Mouse (Mus musculus) forelimb bud, embryonic 11.5 days (tissue): ENCODE measurements around the gene Gabrg1.

ENCODE experiments used
- DNase-seq: peaks from one replicate; pipeline ENCODE4 v3.0.0-alpha.2; 2012; ENCODE audit warnings: low read depth, low spot score

Gene Gabrg1

GRCm38 (mm10) chr5:70842192-70843095, at the start of gene Gabrg1:
TSS of gene Gabrg1 (minus strand) at chr5:70842617.
- peak; percentile 41 for DNase-seq

DNA sequence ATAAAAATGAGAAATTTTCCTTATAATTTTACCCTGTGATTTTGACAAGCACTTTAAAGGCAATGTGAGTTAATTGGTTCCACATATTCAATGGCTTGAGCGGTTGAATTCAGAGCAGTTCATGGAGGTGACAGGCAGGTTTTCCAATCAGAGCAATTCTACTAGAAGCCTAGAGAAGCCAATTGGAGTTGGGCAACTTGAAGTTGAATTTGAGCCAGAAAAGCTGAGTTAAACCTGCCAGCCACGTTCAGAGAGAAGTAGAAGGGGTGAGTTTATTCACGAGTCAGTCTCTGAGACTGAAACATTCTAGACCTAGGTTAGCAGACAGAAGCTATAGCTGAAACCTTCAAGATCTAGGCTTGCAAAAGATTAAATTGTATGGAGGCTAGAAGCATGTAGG, 41.6 kb upstream of the Gabrg1 start:
- DNase-seq: no peak

GRCm38 (mm10) chr5:70870081-70870480, 27.7 kb upstream of the Gabrg1 start:
- DNase-seq: no peak

DNA sequence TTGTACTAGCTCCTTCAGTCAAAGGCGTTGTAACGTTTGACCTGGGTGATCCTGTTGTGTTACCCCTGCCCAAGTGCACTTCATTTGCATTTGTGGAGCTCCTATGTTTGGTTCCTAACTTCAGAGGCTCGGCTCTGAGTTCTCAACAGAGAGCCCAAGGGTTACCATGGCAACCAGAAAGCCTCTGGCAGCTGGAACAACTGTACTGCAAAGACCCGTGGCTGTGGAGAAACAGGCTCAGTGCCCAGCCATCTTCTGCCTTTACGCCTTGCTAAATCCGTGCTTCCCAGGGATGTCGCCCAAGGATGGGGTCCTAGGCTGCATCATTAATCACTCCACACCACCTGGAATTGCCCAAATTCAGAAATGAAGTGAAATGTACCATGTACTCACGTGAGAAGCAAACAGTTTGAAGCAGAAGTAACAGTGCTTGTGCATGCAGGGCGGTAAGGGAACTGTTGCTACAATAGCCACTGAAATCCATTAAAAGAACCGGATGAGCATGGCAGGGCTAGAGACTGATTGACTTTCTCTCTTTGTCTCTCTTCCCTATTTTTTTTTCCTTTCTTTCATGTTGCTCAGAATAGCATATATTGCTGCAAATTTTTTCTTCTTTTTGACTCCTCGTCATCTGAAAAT, 798 bp upstream of the Gabrg1 start:
- DNase-seq: peak; percentile 85

DNA sequence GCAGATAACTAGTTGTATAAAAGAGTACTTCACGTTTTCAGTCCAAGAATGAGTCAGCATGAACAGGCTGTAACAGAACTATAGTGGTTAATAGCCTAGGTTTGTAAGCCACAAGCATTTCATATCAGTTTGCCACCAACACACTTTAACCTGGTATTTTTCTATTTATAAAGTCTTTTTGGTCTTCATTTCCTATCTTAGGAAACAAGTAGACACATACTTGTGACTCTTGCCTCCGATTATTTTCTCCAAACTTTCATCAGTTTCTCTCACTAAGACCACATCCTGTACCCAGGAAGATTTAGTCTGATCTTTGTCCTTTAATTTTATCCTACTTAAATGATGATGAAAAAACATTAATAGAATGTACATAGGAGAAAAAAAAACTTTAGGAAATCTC, 23.7 kb downstream of the Gabrg1 start:
- no peak for DNase-seq

GRCm38 (mm10) chr5:70736156-70736555, 106.3 kb downstream of the Gabrg1 start:
- DNase-seq: no peak

GRCm38 (mm10) chr5:70704361-70704760, 138.1 kb downstream of the Gabrg1 start:
- no peak for DNase-seq
